Mouse (Mus musculus) neural tube, embryonic 10.5 days (tissue): ENCODE results near the gene Olfr285.

Experiments used
- DNase-seq: peaks from one replicate; pipeline ENCODE4 v3.0.0-alpha.2; 2017; ENCODE audit warnings: low spot score; ENCODE audit errors: extremely low spot score

Olfr285 gene

DNA sequence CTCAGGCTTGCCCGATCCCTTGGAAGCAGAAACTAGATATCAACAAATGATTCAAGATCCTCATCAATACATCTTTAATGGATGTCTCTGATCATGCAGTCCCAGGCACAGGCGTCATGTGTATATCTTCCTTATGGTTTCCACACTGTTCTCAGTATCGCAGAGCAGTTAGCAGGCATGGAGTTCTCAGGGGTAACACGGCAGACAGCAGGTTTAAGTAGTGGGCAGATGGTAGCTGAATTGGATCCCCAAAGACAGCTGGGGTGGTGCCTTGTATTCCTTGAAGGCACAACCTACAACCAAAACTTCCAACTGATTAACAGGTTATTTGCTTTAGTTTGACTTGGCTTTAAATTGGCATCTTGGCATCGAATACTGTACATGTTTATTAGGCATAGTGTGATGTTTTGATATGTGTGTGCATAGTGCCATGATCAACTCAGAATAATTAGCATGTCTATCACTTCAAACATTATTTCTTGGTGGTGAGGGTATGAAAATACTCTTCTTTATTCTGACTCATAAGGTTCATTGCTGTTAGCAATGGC, at the start of gene Olfr285:
TSS of gene Olfr285 (minus strand) at position 177 of the 548 bp plus-strand sequence.
- DNase-seq, result no peak

DNA sequence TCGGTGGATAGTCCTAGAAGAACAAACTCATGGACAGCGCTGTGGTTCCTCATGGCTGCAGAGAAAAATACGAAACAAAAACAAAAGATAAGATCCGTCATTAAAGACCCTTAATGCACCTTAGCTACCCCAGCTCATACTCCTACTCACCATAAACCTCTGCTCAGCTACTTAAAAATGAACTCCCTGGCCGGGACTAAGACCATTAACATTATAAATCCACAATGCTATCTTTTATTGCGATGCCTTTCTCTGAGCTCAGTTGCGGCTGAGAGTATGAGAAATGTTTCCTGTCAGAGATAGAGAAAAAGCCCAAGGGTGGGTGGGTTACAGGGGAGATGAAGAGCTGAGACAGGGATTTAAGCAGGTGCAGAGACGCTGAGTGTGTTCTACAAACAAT, 23.7 kb upstream of the Olfr285 start, which contains the start of gene Olfr284:
TSS of gene Olfr284 (minus strand) at position 101 of the 400 bp plus-strand sequence.
- DNase-seq, result no peak

DNA sequence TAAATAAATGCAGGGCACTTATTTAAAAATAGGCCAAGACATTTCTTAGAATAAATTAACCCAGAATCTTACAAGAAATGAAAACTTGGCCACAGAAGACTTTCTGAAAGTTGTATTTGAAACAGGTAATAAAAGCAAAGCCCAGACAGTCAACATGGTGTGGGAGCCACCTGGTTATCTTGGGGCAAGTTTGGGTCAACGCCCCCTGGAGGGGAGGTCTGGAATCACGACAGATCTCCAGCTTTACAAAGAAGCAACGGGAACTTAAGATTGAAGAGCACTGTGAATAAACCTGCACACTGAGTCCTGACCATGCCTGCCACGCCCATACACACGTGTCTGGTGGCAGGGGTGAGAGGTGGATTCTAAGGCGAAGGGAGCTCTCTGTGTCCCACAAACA, 1.4 kb downstream of the Olfr285 start:
- no peak for DNase-seq

- DNase-seq, result peak; percentile 42
These were observed 21.3 kb downstream of the Olfr285 start, which contains the start of gene Zfp641 for GRCm38 (mm10) chr15:98295628-98296551. Gene Zfp641, minus strand, starts transcription at chr15:98296161.

DNA sequence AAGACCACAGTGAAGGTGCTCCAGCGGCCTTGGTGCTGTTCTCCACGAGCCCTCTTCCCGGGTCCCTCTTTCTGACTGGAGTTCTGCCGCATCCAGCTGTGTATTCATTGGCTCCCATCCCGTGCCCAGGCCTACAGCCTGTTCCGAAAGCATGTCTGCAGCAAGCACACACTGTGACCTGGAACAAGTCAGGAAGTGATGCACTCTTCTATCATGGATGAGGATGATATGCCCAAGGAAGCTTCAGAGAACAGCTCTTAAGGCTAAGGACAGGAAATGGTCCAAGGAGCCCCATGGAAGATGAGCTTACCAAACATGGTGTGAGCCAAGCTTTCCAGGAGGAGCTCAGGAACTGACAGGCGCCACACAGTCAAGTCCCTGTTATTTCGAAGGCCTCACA, 23.5 kb downstream of the Olfr285 start:
- DNase-seq, result no peak

GRCm38 (mm10) chr15:98288566-98288965, 28.6 kb downstream of the Olfr285 start:
- no peak for DNase-seq

- DNase-seq, result no peak
These were observed 30.7 kb downstream of the Olfr285 start for GRCm38 (mm10) chr15:98286418-98286817.
